Mouse (Mus musculus) stomach, embryonic 14.5 days (tissue): ENCODE data around the gene Caskin1. TPM values are rescaled to one million over a fixed set of nuclear protein-coding genes. Genes with fewer than 3 reads are reported as not detected.

Source experiments
- ATAC-seq: fragments of 200-750 bp; cut with Nextera tagmentation; 2 replicates; pipeline ENCODE4 v1.8.0; 2017; ENCODE audit warnings: low read depth, moderate TSS enrichment; ENCODE audit not compliant: insufficient number of reproducible peaks, insufficient read depth, low FRiP score
- H3K27ac ChIP-seq: fragments of 300-500 bp; sonication (generic); 2 replicates; pipeline ENCODE4 v1.5.1; 2014; ENCODE audit warnings: mild to moderate bottlenecking, low read length, moderate library complexity, mixed read lengths
- H3K27me3 ChIP-seq: fragments of 300-500 bp; sonication (generic); 2 replicates; pipeline ENCODE4 v1.6.1; 2014; ENCODE audit warnings: low read length, control low read depth, mixed read lengths; ENCODE audit not compliant: control insufficient read depth, insufficient read depth
- H3K36me3 ChIP-seq: fragments of 300-500 bp; sonication (generic); 2 replicates; pipeline ENCODE4 v1.6.1; 2014; ENCODE audit warnings: mild to moderate bottlenecking, control low read depth, low read length, moderate library complexity, mixed read lengths; ENCODE audit not compliant: control insufficient read depth, insufficient read depth
- H3K4me1 ChIP-seq: fragments of 300-500 bp; sonication (generic); 2 replicates; pipeline ENCODE4 v1.6.1; 2014; ENCODE audit warnings: low read length, control low read depth, mixed read lengths; ENCODE audit not compliant: control insufficient read depth, insufficient read depth
- H3K4me2 ChIP-seq: fragments of 300-500 bp; sonication (generic); replicated peaks from 2 replicates; pipeline ENCODE4 v1.6.1; 2014; ENCODE audit warnings: low read depth, low read length, control low read depth
- H3K4me3 ChIP-seq: fragments of 300-500 bp; sonication (generic); 2 replicates; pipeline ENCODE4 v1.5.1; 2014; ENCODE audit warnings: low read depth, low read length, control low read depth
- H3K9ac ChIP-seq: fragments of 300-500 bp; sonication (generic); replicated peaks from 2 replicates; pipeline ENCODE4 v1.6.1; 2014; ENCODE audit warnings: low read depth, mild to moderate bottlenecking, control low read depth, low read length, moderate library complexity, mixed read lengths
- H3K9me3 ChIP-seq: fragments of 300-500 bp; sonication (generic); 2 replicates; pipeline ENCODE4 v1.6.1; 2016; ENCODE audit warnings: low read depth, low read length, control low read depth; ENCODE audit not compliant: control insufficient read depth
- WGBS: fragments of 180-500 bp; shearing (Covaris S2); extraction: QIAGEN DNeasy Blood & Tissue Kit; methylation state at CpG from one replicate; pipeline ENCODE4 v1.1.7; 2014; 5-methylcytosine and 5-hydroxymethylcytosine counted together
- polyA plus RNA-seq: library from polyadenylated mRNA; unstranded; fragments of >200 nt; fragmentation: Nextera tagmentation; extraction: Ambion mirVana; gene quantifications from 2 replicates; pipeline ENCODE4 v1.2.1, GENCODE M21; 2014

Gene Caskin1
- polyA plus RNA-seq, 1 experiment from 2014 or later = 3.8 TPM

GRCm38 (mm10) chr17:24475586-24475985 lies 12.8 kb upstream of the Caskin1 start:
- Histone ChIP-seq H3K4me3 (no peak overlapping the region), H3K9ac (no peak overlapping the region), H3K27ac (no peak overlapping the region), H3K36me3 (peaks cover 26% of the 10 kb centered on the region), H3K4me1 (peaks cover 29% of the 10 kb centered on the region), H3K9me3 (no peaks in the 10 kb centered on the region), H3K4me2 (no peak overlapping the region), H3K27me3 (no peaks in the 10 kb centered on the region)
- 92% methylated on average over 6 of the region's 6 CpGs for WGBS
- ATAC-seq = no peak

GRCm38 (mm10) chr17:24476022-24476776 lies 12.2 kb upstream of the Caskin1 start:
- H3K4me3 ChIP-seq = no peak overlapping the region
- H3K27me3 ChIP-seq = no peaks in the 10 kb centered on the region
- peaks cover 26% of the 10 kb centered on the region for H3K36me3 ChIP-seq
- no peaks in the 10 kb centered on the region for H3K9me3 ChIP-seq
- no peak overlapping the region for H3K4me2 ChIP-seq
- H3K4me1 ChIP-seq = peaks cover 29% of the 10 kb centered on the region
- WGBS = 95% methylated on average over 10 of the region's 10 CpGs
- H3K27ac ChIP-seq = no peak overlapping the region
- H3K9ac ChIP-seq = no peak overlapping the region
- ATAC-seq = no peak

GRCm38 (mm10) chr17:24477053-24477984 lies 11.1 kb upstream of the Caskin1 start:
- Histone ChIP-seq H3K9ac (0 out of 2 replicates have a peak overlapping the region, but pooled peaks have one; percentile 51), H3K4me2 (peak overlapping the region; percentile 49), H3K27me3 (no peaks in the 10 kb centered on the region), H3K27ac (no peak overlapping the region), H3K9me3 (no peaks in the 10 kb centered on the region), H3K36me3 (peaks cover 26% of the 10 kb centered on the region), H3K4me1 (peaks cover 18% of the 10 kb centered on the region), H3K4me3 (no peak overlapping the region)
- ATAC-seq = no peak
- 93% methylated on average over 20 of the region's 20 CpGs for WGBS

GRCm38 (mm10) chr17:24477985-24478600 lies 10.3 kb upstream of the Caskin1 start:
- Histone ChIP-seq H3K9ac (peak overlapping the region; percentile 51), H3K4me3 (peak overlapping the region; percentile 62), H3K27me3 (no peaks in the 10 kb centered on the region), H3K4me2 (peak overlapping the region; percentile 49), H3K4me1 (peaks cover 11% of the 10 kb centered on the region), H3K27ac (no peak overlapping the region), H3K36me3 (peaks cover 24% of the 10 kb centered on the region), H3K9me3 (no peaks in the 10 kb centered on the region)
- ATAC-seq = peak; percentile 7; the same call in 1 of the 2 replicates
- WGBS = 42% methylated on average over 11 of the region's 11 CpGs

- under 1% methylated on average over 48 of the region's 48 CpGs for WGBS
- peak within 1 kb of the TSS; percentile 51 for H3K9ac ChIP-seq
- peak; percentile 91 for ATAC-seq
- peaks cover 6% of the 10 kb centered on the region for H3K4me1 ChIP-seq
- peak within 1 kb of the TSS; percentile 62 for H3K4me3 ChIP-seq
- peak within 1 kb of the TSS; percentile 49 for H3K4me2 ChIP-seq
- H3K9me3 ChIP-seq = no peaks in the 10 kb centered on the region
- no peaks in the 10 kb centered on the region for H3K27me3 ChIP-seq
- peak within 1 kb of the TSS; percentile 95 for H3K27ac ChIP-seq
- H3K36me3 ChIP-seq = peaks cover 22% of the 10 kb centered on the region
Observed at GRCm38 (mm10) chr17:24478663-24479380, 9.6 kb upstream of the Caskin1 start, which contains the start of gene Mlst8. TSS of gene Mlst8 (minus strand) at chr17:24479078.

GRCm38 (mm10) chr17:24479431-24479830 lies 9.0 kb upstream of the Caskin1 start:
- no peak for ATAC-seq
- 8% methylated on average over 1 of the region's 1 CpGs for WGBS
- no peak overlapping the region for H3K27ac ChIP-seq
- H3K4me3 ChIP-seq = peak overlapping the region; percentile 62
- H3K27me3 ChIP-seq = no peaks in the 10 kb centered on the region
- peaks cover 6% of the 10 kb centered on the region for H3K4me1 ChIP-seq
- peaks cover 22% of the 10 kb centered on the region for H3K36me3 ChIP-seq
- no peak overlapping the region for H3K9ac ChIP-seq
- peak overlapping the region; percentile 32; the same call in 1 of the 2 replicates for H3K4me2 ChIP-seq
- H3K9me3 ChIP-seq = no peaks in the 10 kb centered on the region

- Histone ChIP-seq H3K9ac (no peak overlapping the region), H3K36me3 (peaks cover 18% of the 10 kb centered on the region), H3K4me1 (peaks cover 6% of the 10 kb centered on the region), H3K27ac (peak overlapping the region; percentile 46), H3K27me3 (no peaks in the 10 kb centered on the region), H3K4me3 (no peak overlapping the region), H3K4me2 (peak overlapping the region; percentile 12), H3K9me3 (no peaks in the 10 kb centered on the region)
- 45% methylated on average over 3 of the region's 3 CpGs for WGBS
- ATAC-seq = no peak
Observed at GRCm38 (mm10) chr17:24480201-24480826, 8.1 kb upstream of the Caskin1 start.
